Mouse (Mus musculus) CD4-positive helper T cell, adult 2 months (primary cell): ENCODE measurements around the gene Ugt1a6a.
"Not testable (repeated sequence)": the region's sequence is repeated elsewhere in the genome, so short reads cannot be mapped to it uniquely, and the experiment has no call there.

Experiments
- DNase-seq: peaks from one replicate; pipeline ENCODE4 v3.0.0-alpha.2; 2012; ENCODE audit warnings: low read depth, missing footprints, low spot score

The Ugt1a6a gene

DNA sequence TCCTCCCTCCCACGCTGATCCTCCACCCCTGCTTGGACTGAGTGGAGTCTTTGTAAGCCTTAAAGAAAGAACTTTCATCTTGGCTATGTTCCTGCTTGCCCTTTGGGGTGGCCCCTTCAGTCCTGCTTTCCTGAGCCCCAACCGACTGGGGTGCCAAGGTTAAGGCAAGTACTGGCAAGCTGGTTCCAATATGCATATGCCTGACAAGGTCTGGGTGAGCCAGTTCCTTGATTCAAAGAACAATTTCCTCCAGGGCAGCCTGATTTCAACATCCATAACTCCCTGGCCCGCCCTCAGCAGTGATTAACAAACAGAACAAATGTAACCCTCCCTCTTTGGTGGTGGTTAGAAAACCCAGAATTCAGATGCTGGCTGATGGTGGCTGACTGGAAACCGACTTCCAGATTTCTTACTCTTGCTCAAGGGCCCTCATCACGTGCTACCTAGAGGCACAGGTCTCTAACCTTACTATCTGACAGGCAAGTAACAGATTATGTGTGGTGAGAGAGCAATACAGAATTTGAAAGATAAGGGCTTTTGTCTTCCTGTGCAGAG, at the start of gene Ugt1a6a:
Ugt1a6a (plus strand) TSS at position 353 of the 555 bp plus-strand sequence.
- DNase-seq, result not testable (repeated sequence)

DNA sequence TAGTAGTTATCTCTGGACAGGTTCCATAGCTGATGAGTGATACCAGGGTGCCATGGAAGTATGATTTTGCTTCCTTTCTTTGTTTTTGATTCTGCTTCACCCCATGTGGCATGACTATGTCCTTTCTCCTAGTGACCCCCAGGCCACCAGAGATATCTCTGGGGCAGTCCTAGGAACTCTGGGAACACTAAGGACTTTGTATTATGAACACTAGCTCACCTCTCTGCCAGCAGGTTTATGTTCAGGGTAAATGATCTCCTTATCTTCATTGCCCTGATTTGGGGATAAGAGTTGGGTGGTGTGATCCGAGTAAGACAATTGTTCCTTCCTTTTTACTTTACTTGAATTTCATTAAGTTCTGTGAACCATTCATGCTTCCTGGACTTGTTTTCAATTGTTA, 48.5 kb upstream of the Ugt1a6a start:
- no peak for DNase-seq

GRCm38 (mm10) chr1:88087513-88087912, 47.1 kb upstream of the Ugt1a6a start, which contains the start of gene Ugt1a8:
Ugt1a8 (plus strand) TSS chr1:88087813.
- DNase-seq, result no peak

- no peak for DNase-seq
Observed at GRCm38 (mm10) chr1:88092341-88092740, 42.3 kb upstream of the Ugt1a6a start.

DNA sequence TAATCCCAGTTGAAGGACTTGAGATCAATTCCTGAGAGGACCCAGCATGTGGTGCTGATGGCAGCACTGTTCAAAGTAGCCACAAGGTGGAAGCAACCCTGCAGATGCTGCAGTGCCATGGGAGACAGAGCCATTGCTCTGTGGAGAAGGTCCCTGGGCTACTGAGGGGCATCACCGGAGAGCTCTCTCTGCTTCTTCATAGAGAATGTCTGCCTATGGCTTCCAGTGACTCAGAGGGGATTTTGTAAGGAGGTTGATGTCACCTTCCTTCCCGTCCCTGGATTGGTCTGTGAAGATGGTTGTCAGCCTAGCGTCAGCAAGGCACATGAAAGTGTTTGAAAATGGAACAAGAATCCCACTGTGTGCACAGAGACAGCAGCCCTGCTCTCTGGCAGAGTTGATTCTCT, 40.3 kb upstream of the Ugt1a6a start:
- DNase-seq, result not testable (repeated sequence)

GRCm38 (mm10) chr1:88094941-88095492, 39.6 kb upstream of the Ugt1a6a start, which contains the start of gene Ugt1a7c:
Ugt1a7c (plus strand) TSS chr1:88095062.
- DNase-seq, result no peak

DNA sequence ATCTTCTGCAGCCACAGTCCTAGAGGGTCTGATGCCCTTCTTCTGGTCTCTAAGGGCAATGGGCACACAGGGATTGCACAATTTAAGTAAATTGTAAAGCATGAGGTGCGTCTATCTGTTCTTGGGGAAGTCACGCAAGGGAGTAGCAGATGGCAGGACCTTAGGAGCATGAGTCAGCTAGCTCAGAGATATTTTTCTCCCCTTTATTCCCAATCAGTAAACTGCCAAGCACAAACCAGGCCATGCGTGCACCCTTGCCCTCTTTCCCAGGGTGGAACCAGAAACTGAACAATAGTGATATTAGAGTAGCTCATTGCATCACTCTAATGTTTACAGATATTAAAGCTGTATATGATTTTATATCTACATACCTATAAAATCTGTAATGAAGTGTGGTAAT, 36.1 kb upstream of the Ugt1a6a start:
- not testable (repeated sequence) for DNase-seq

GRCm38 (mm10) chr1:88099691-88100090, 34.9 kb upstream of the Ugt1a6a start:
- not testable (repeated sequence) for DNase-seq

- DNase-seq, result not testable (repeated sequence)
Observed at GRCm38 (mm10) chr1:88103019-88103418, 31.6 kb upstream of the Ugt1a6a start, which contains the start of gene Ugt1a6b. Ugt1a6b (plus strand) TSS chr1:88103252.

DNA sequence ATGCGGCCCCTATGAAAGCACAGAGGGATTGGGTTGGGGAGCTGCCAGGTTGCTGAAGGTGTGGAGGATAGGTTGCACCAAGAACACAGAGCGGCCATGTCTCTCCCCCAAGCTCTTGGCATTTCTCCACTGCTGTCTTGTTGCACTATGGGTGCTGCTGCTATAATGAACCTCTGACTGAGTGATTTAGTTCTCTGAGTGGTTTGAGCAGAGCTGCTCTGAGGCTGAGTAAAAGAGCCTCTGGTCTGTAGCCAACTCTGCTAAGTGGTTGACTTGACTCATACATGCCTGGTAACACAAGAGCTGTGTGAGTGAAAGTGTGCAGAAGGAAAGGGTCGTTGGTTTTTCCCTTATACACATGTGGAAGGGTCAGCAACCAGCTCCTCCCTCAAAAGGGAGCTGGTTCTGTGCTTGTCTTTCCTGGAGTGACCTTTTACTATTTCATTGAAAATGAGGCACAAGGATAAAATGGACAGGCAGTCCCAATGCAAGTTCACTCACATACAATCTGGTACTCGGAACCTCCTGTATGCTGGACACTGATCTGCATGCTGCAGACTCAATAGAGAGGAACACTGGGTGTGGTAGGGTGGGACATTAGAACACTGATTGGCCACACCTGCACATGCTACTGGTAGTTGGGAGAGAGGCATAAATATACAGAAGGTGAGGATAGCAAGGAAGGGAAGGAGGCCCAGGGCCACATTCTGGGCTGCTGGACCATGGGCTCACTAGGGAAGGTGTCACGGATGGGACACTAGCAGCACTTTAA, 30.7 kb upstream of the Ugt1a6a start:
- DNase-seq, result not testable (repeated sequence)

DNA sequence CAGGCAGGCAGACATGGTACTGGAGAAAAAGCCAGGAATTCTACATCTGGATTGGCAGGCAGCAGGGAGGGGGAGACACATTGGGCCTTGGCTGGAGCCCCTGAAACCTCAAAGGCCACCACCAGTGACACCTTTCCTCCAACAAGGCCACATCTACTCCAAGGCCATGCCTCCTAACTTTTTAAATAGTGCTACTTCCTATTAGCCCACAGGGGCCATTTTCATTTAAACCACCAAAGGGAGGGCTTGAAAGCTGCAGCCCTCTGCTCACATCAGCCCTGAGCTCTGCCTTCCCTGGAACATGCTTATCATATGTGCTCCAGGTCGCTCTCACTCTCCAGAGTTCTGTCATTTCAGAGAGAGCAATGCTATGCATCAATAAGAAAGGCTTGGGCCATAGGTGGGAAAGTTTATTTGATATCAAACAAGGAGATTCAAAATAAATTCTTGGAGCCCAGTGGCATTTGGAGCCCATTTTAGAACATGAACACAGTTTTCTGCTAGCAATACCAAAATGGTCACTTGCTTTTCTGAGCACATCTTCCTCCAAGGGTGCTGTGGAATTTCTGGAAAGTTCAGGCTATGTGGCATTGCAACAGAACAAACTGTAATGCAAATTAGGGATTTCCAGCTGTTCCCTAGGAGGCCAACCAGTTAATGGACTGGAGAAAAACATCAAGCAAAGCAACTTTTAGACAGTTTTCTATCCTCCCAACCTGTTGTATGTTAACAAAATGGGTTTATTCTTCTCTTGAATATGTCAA, 29.8 kb upstream of the Ugt1a6a start:
- DNase-seq, result no peak

- no peak for DNase-seq
Observed at GRCm38 (mm10) chr1:88105656-88106055, 29.0 kb upstream of the Ugt1a6a start.

GRCm38 (mm10) chr1:88109027-88109557, 25.5 kb upstream of the Ugt1a6a start:
- not testable (repeated sequence) for DNase-seq

DNA sequence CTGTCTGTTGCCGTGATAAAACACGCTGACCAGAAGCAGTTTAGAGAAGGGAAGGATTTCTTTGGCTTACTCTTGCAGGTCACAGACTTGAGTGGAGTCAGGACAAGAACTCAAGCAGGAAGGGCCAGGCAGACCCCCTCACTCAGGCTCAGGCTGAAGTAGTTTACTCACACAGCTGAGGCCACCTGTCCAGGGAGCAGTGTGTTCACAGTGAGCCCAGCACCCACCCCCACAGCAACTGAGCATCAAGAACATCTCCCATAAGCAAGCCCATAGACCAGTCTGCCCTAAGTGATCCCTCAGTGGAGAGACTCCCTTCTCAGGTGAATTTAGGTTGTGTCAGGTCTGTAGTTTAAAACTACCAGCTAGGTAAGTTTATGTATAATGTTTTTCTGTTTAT, 25.0 kb upstream of the Ugt1a6a start:
- DNase-seq, result not testable (repeated sequence)

DNA sequence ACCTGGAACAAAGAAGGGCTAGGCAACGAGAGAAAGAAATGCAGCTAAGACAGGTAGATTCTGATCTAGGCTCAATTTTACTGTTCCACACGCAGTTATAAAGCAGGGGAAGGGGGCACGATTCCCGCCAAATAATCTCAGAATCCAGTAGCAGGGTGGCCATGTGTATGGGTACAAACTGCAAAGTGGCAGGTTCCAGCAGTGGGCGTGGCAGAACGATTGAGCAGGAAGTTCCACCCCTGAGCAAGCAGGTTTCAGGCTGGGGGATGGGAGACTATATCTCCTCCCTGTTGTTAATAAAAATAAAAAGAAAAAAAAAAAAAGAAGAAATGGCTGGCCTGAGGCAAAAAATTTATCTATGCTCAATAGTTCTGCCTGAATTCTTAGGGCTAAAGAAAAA, 21.8 kb upstream of the Ugt1a6a start:
- DNase-seq, result not testable (repeated sequence)

- not testable (repeated sequence) for DNase-seq
Observed at GRCm38 (mm10) chr1:88120550-88120949, 14.1 kb upstream of the Ugt1a6a start.

DNA sequence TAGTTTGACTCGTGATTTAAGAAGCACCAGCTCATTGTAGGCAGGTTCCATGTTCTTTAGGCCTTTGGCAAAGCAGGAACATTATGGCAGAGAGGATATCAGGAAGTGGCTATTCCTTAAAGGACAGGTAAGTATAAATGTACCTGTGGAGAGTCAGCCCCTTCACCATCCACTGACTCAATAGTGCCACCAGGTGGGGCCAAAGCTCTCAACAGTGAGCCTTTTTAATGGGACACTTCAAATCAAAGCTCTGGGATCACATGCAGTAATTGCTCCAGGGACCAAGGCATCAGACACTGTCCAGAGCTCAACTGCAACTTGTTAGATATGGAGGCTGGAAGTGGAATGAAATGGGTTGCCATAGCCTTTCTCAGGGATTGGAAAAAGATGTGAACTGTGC, 13.1 kb upstream of the Ugt1a6a start:
- DNase-seq, result not testable (repeated sequence)

GRCm38 (mm10) chr1:88125827-88126360, 8.7 kb upstream of the Ugt1a6a start:
- not testable (repeated sequence) for DNase-seq

- DNase-seq, result not testable (repeated sequence)
Observed at GRCm38 (mm10) chr1:88129091-88129490, 5.5 kb upstream of the Ugt1a6a start.

GRCm38 (mm10) chr1:88130223-88130622, 4.4 kb upstream of the Ugt1a6a start:
- not testable (repeated sequence) for DNase-seq

- DNase-seq, result no peak
Observed at GRCm38 (mm10) chr1:88133908-88134456, 627 bp upstream of the Ugt1a6a start.
